Mouse (Mus musculus): ENCODE results near the gene Fbxo22. TPM values are rescaled to one million over a fixed set of nuclear protein-coding genes. Genes with fewer than 3 reads are reported as not detected.

Gene Fbxo22
- polyA plus RNA-seq, 1 experiment from 2014 or later = 51.7 TPM

Other genes starting within 250 kb of the Fbxo22 start
- 0.14 and 0.27 TPM in 2 replicates for gene Chrna5, start 228.0 kb upstream of the Fbxo22 start, polyA plus RNA-seq (2015; fragmentation: Nextera tagmentation; extraction: Ambion mirVana)
- gene Chrna3, start 182.4 kb upstream of the Fbxo22 start, polyA plus RNA-seq (2015; fragmentation: Nextera tagmentation; extraction: Ambion mirVana) = 0.05 and 1.1 TPM in 2 replicates
- gene Chrnb4, start 160.1 kb upstream of the Fbxo22 start, polyA plus RNA-seq (2015; fragmentation: Nextera tagmentation; extraction: Ambion mirVana) = 0.15 and 0.46 TPM in 2 replicates
- gene Ube2q2, start 60.1 kb upstream of the Fbxo22 start, polyA plus RNA-seq (2015; fragmentation: Nextera tagmentation; extraction: Ambion mirVana) = 26.1 and 26.5 TPM in 2 replicates
- 0.73 and 1.4 TPM in 2 replicates for gene Nrg4, start 117.9 kb downstream of the Fbxo22 start, polyA plus RNA-seq (2015; fragmentation: Nextera tagmentation; extraction: Ambion mirVana)
- gene Tmem266, start 118.0 kb downstream of the Fbxo22 start, polyA plus RNA-seq (2015; fragmentation: Nextera tagmentation; extraction: Ambion mirVana) = 0.14 and 0.15 TPM in 2 replicates